Mouse (Mus musculus): ENCODE results near the gene Klk7. TPM values are rescaled to one million over a fixed set of nuclear protein-coding genes. Genes with fewer than 3 reads are reported as not detected.

Klk7 gene
- polyA plus RNA-seq, 1 experiment from 2014 or later, result not detected

- Histone ChIP-seq H3K4me1 (ENCODE audit: control insufficient read depth, insufficient read depth, low read length) (no peaks in the 10 kb centered on the region), H3K4me3 (ENCODE audit: low read depth, low read length) (no peak overlapping the region), H3K36me3 (ENCODE audit: control insufficient read depth, insufficient read depth, low read length) (no peaks in the 10 kb centered on the region), H3K9ac (ENCODE audit: low read depth, low read length) (no peak overlapping the region), H3K27ac (ENCODE audit: low read length) (no peak overlapping the region), H3K4me2 (ENCODE audit: low read length) (no peak overlapping the region), H3K27me3 (ENCODE audit: control insufficient read depth, insufficient read depth, low read depth, low read length) (no peaks in the 10 kb centered on the region), H3K9me3 (replicated peaks; ENCODE audit: control insufficient read depth, low read length, poor library complexity, severe bottlenecking) (no peaks in the 10 kb centered on the region)
- no peak for ATAC-seq
Observed at GRCm38 (mm10) chr7:43816746-43817145, 5.7 kb downstream of the Klk7 start.

DNA sequence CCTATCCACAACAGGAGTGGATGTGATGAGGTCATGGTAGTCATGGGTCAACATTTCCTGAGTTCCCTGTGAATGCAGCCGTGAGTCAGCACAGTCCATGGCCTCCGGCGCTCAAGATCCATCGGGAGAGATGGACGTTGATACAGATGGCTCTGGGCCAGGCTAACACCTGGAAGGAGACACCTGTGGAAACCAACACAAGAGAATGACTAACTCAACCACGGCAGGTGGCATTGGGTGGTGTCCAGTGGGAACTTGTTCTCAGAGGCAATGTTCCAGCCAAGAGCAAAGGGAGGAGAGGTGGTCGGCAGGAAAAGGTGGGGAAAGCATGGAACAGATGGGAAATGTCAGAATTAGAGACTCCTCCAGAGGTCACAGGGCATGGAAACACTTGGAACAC, 10.5 kb downstream of the Klk7 start:
- ATAC-seq, result no peak
- Histone ChIP-seq H3K27ac (ENCODE audit: low read length) (no peak overlapping the region), H3K9me3 (replicated peaks; ENCODE audit: control insufficient read depth, low read length, poor library complexity, severe bottlenecking) (no peaks in the 10 kb centered on the region), H3K4me2 (ENCODE audit: low read length) (no peak overlapping the region), H3K4me3 (ENCODE audit: low read depth, low read length) (no peak overlapping the region), H3K9ac (ENCODE audit: low read depth, low read length) (no peak overlapping the region), H3K36me3 (ENCODE audit: control insufficient read depth, insufficient read depth, low read length) (no peaks in the 10 kb centered on the region), H3K4me1 (ENCODE audit: control insufficient read depth, insufficient read depth, low read length) (no peaks in the 10 kb centered on the region), H3K27me3 (ENCODE audit: control insufficient read depth, insufficient read depth, low read depth, low read length) (no peaks in the 10 kb centered on the region)
- 92% methylated on average over 7 of the region's 7 CpGs for WGBS

- Histone ChIP-seq H3K9me3 (replicated peaks; ENCODE audit: control insufficient read depth, low read length, poor library complexity, severe bottlenecking) (no peaks in the 10 kb centered on the region), H3K4me1 (ENCODE audit: control insufficient read depth, insufficient read depth, low read length) (no peaks in the 10 kb centered on the region), H3K4me3 (ENCODE audit: low read depth, low read length) (no peak within 1 kb of the TSS), H3K27ac (ENCODE audit: low read length) (no peak within 1 kb of the TSS), H3K27me3 (ENCODE audit: control insufficient read depth, insufficient read depth, low read depth, low read length) (no peaks in the 10 kb centered on the region), H3K36me3 (ENCODE audit: control insufficient read depth, insufficient read depth, low read length) (no peaks in the 10 kb centered on the region), H3K4me2 (ENCODE audit: low read length) (no peak within 1 kb of the TSS), H3K9ac (ENCODE audit: low read depth, low read length) (no peak within 1 kb of the TSS)
- ATAC-seq, result no peak
- WGBS, result 76% methylated on average over 10 of the region's 10 CpGs
Observed at GRCm38 (mm10) chr7:43824199-43824598, 13.1 kb downstream of the Klk7 start, which contains the start of gene Klk6. TSS of gene Klk6 (plus strand) at chr7:43824499.

DNA sequence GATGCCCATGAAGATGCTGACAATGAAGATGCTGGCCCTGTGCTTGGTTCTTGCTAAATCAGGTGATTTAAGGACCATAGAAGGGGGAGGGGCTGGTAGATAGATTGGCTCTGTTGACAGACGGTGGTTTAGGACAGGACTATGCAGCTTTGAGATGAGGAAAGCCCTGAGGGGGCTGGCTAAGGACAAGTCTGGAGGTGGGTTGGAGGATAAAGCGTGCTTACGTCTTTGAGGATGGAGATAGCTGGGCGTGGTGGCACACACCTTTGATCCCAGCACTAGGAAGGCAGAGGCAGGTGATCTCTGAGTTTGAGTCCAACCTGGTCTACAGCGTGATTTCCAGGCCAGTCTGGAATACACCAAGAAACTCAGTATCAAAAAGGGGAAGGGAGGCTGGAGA, 15.0 kb downstream of the Klk7 start:
- ATAC-seq, result no peak
- WGBS, result 92% methylated on average over 5 of the region's 5 CpGs

DNA sequence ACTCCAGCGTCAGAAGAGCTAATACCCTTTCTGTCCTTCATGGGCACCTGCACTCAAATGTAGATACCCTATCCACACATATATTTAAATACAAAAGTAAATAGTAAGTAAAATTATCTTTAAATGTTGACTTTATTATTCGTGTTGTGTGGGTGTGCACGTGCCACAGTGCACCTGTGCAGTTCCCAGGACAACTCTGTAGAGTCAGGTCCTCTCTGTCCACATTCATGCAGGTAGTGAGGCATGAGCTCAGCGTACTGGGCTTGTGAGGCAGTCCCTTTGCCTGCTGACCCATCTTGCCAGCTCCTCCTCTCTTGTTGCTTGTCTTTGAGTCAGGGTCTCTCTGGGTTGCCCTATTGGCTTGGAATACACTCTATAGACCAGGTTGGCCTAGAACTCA, 16.6 kb downstream of the Klk7 start:
- Histone ChIP-seq H3K36me3 (ENCODE audit: control insufficient read depth, insufficient read depth, low read length) (no peaks in the 10 kb centered on the region), H3K9me3 (replicated peaks; ENCODE audit: control insufficient read depth, low read length, poor library complexity, severe bottlenecking) (no peaks in the 10 kb centered on the region), H3K4me1 (ENCODE audit: control insufficient read depth, insufficient read depth, low read length) (no peaks in the 10 kb centered on the region), H3K9ac (ENCODE audit: low read depth, low read length) (no peak overlapping the region), H3K4me2 (ENCODE audit: low read length) (no peak overlapping the region), H3K4me3 (ENCODE audit: low read depth, low read length) (no peak overlapping the region), H3K27ac (ENCODE audit: low read length) (no peak overlapping the region), H3K27me3 (ENCODE audit: control insufficient read depth, insufficient read depth, low read depth, low read length) (no peaks in the 10 kb centered on the region)
- ATAC-seq, result no peak
- WGBS, result 81% methylated on average over 4 of the region's 4 CpGs

More for the DNA sequence above, 15.0 kb downstream of the Klk7 start:
- Histone ChIP-seq H3K9ac (ENCODE audit: low read depth, low read length) (no peak overlapping the region), H3K4me1 (ENCODE audit: control insufficient read depth, insufficient read depth, low read length) (no peaks in the 10 kb centered on the region), H3K27ac (ENCODE audit: low read length) (no peak overlapping the region), H3K36me3 (ENCODE audit: control insufficient read depth, insufficient read depth, low read length) (no peaks in the 10 kb centered on the region), H3K9me3 (replicated peaks; ENCODE audit: control insufficient read depth, low read length, poor library complexity, severe bottlenecking) (no peaks in the 10 kb centered on the region), H3K4me3 (ENCODE audit: low read depth, low read length) (no peak overlapping the region), H3K27me3 (ENCODE audit: control insufficient read depth, insufficient read depth, low read depth, low read length) (no peaks in the 10 kb centered on the region), H3K4me2 (ENCODE audit: low read length) (no peak overlapping the region)

- no peak overlapping the region for H3K9ac ChIP-seq (ENCODE audit: low read depth, low read length)
- ATAC-seq, result no peak
- no peaks in the 10 kb centered on the region for H3K27me3 ChIP-seq (ENCODE audit: control insufficient read depth, insufficient read depth, low read depth, low read length)
- no peaks in the 10 kb centered on the region for H3K36me3 ChIP-seq (ENCODE audit: control insufficient read depth, insufficient read depth, low read length)
- H3K4me2 ChIP-seq (ENCODE audit: low read length), result no peak overlapping the region
- H3K4me1 ChIP-seq (ENCODE audit: control insufficient read depth, insufficient read depth, low read length), result no peaks in the 10 kb centered on the region
- H3K9me3 ChIP-seq (replicated peaks; ENCODE audit: control insufficient read depth, low read length, poor library complexity, severe bottlenecking), result no peaks in the 10 kb centered on the region
- no peak overlapping the region for H3K27ac ChIP-seq (ENCODE audit: low read length)
- WGBS, result 91% methylated on average over 8 of the region's 8 CpGs
- H3K4me3 ChIP-seq (ENCODE audit: low read depth, low read length), result no peak overlapping the region
Observed at GRCm38 (mm10) chr7:43829006-43829405, 17.9 kb downstream of the Klk7 start.

- ATAC-seq, result no peak
- whole genome bisulfite sequencing, result 57% methylated on average over 2 of the region's 3 CpGs
Observed at GRCm38 (mm10) chr7:43841701-43842100, 30.6 kb downstream of the Klk7 start, which contains the start of gene Klk5. TSS of gene Klk5 (plus strand) at chr7:43841971.

DNA sequence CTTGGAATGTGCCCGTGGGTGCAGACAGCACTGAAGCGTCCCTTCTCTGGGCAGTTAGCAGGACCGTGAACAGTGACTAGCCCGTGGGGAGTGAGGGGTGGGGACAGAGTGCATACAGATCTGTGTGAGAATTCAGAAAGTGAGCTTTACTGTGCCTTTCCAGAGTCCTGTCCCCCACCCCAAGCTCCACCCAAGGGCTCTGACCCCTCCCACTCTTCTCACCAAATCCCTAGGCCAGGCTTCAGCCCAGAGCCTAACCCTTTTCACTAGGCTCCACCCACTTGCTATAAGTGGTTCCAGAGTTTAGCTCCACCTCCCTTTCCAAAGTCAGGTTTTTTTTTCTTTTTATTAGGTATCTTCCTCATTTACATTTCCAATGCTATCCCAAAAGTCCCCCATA, 32.7 kb downstream of the Klk7 start:
- no peaks in the 10 kb centered on the region for H3K4me1 ChIP-seq (ENCODE audit: control insufficient read depth, insufficient read depth, low read length)
- no peaks in the 10 kb centered on the region for H3K9me3 ChIP-seq (replicated peaks; ENCODE audit: control insufficient read depth, low read length, poor library complexity, severe bottlenecking)
- no peak overlapping the region for H3K9ac ChIP-seq (ENCODE audit: low read depth, low read length)
- no peak overlapping the region for H3K4me2 ChIP-seq (ENCODE audit: low read length)
- no peak overlapping the region for H3K4me3 ChIP-seq (ENCODE audit: low read depth, low read length)
- no peaks in the 10 kb centered on the region for H3K36me3 ChIP-seq (ENCODE audit: control insufficient read depth, insufficient read depth, low read length)
- no peaks in the 10 kb centered on the region for H3K27me3 ChIP-seq (ENCODE audit: control insufficient read depth, insufficient read depth, low read depth, low read length)
- no peak overlapping the region for H3K27ac ChIP-seq (ENCODE audit: low read length)
- no peak for ATAC-seq
- 99% methylated on average over 4 of the region's 4 CpGs for WGBS

More at GRCm38 (mm10) chr7:43841701-43842100, 30.6 kb downstream of the Klk7 start, which contains the start of gene Klk5:
- Histone ChIP-seq H3K4me2 (ENCODE audit: low read length) (no peak within 1 kb of the TSS), H3K9me3 (replicated peaks; ENCODE audit: control insufficient read depth, low read length, poor library complexity, severe bottlenecking) (no peaks in the 10 kb centered on the region), H3K27me3 (ENCODE audit: control insufficient read depth, insufficient read depth, low read depth, low read length) (no peaks in the 10 kb centered on the region), H3K27ac (ENCODE audit: low read length) (no peak within 1 kb of the TSS), H3K9ac (ENCODE audit: low read depth, low read length) (no peak within 1 kb of the TSS), H3K4me1 (ENCODE audit: control insufficient read depth, insufficient read depth, low read length) (no peaks in the 10 kb centered on the region), H3K4me3 (ENCODE audit: low read depth, low read length) (no peak within 1 kb of the TSS), H3K36me3 (ENCODE audit: control insufficient read depth, insufficient read depth, low read length) (no peaks in the 10 kb centered on the region)

DNA sequence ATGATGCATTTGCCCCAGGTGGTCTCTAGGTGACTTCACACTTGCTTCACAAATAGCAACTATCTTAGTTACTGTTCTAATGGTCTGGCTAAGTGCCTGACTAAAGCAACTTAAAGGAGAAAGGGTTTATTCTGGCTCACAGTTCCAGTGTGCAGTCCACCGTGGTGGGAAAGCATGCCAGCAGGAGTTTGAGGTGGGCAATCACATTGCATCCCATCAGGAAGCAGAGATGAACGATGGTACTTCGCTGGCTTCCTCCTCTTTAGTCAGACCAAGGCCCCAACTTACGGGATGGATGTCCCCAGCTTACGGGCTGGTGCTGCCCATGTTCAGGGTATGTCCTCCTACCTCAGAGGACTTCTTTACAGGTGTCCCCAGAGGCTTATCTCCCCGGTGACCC, 40.5 kb downstream of the Klk7 start:
- no peak overlapping the region for H3K27ac ChIP-seq (ENCODE audit: low read length)
- 88% methylated on average over 6 of the region's 6 CpGs for WGBS
- no peaks in the 10 kb centered on the region for H3K4me1 ChIP-seq (ENCODE audit: control insufficient read depth, insufficient read depth, low read length)
- no peak overlapping the region for H3K9ac ChIP-seq (ENCODE audit: low read depth, low read length)
- no peaks in the 10 kb centered on the region for H3K27me3 ChIP-seq (ENCODE audit: control insufficient read depth, insufficient read depth, low read depth, low read length)
- no peaks in the 10 kb centered on the region for H3K36me3 ChIP-seq (ENCODE audit: control insufficient read depth, insufficient read depth, low read length)
- ATAC-seq, result no peak
- H3K4me3 ChIP-seq (ENCODE audit: low read depth, low read length), result no peak overlapping the region
- no peaks in the 10 kb centered on the region for H3K9me3 ChIP-seq (replicated peaks; ENCODE audit: control insufficient read depth, low read length, poor library complexity, severe bottlenecking)
- no peak overlapping the region for H3K4me2 ChIP-seq (ENCODE audit: low read length)

Data from midbrain, embryonic 16.5 days (tissue).